Mouse (Mus musculus) cerebellum, postnatal 14 days (tissue): ENCODE measurements around the gene Fat3.

Experiments used
- DNase-seq, 2 experiments: peaks; one replicate each; pipeline ENCODE4 v3.0.0; 2021; ENCODE audit warnings: mixed read lengths in 2 of 2

Gene Fat3

GRCm38 (mm10) chr9:16307789-16308188 is 193.3 kb downstream of the Fat3 start:
- no peak for DNase-seq

GRCm38 (mm10) chr9:16306222-16306621 is 194.9 kb downstream of the Fat3 start:
- DNase-seq = no peak

- DNase-seq = no peak
Measured at GRCm38 (mm10) chr9:16305396-16306086, 195.5 kb downstream of the Fat3 start.

- DNase-seq = no peak
Measured at GRCm38 (mm10) chr9:16304949-16305348, 196.1 kb downstream of the Fat3 start.

GRCm38 (mm10) chr9:16302484-16302883 is 198.6 kb downstream of the Fat3 start:
- DNase-seq = no peak

GRCm38 (mm10) chr9:16297935-16298334 is 203.2 kb downstream of the Fat3 start:
- no peak for DNase-seq

GRCm38 (mm10) chr9:16293928-16294806 is 206.9 kb downstream of the Fat3 start:
- no peak for DNase-seq

- DNase-seq = no peak
Measured at GRCm38 (mm10) chr9:16292492-16292891, 208.6 kb downstream of the Fat3 start.

- no peak for DNase-seq
Measured at GRCm38 (mm10) chr9:16290911-16291310, 210.2 kb downstream of the Fat3 start.

- no peak for DNase-seq
Measured at GRCm38 (mm10) chr9:16283033-16283432, 218.1 kb downstream of the Fat3 start.

GRCm38 (mm10) chr9:16282291-16282804 is 218.7 kb downstream of the Fat3 start:
- DNase-seq = no peak

GRCm38 (mm10) chr9:16275589-16275988 is 225.5 kb downstream of the Fat3 start:
- no peak for DNase-seq

GRCm38 (mm10) chr9:16274130-16274529 is 227.0 kb downstream of the Fat3 start:
- DNase-seq = no peak

GRCm38 (mm10) chr9:16272810-16273209 is 228.3 kb downstream of the Fat3 start:
- no peak for DNase-seq

- DNase-seq = no peak
Measured at GRCm38 (mm10) chr9:16270768-16271114, 230.3 kb downstream of the Fat3 start.

- no peak for DNase-seq
Measured at GRCm38 (mm10) chr9:16270056-16270767, 230.9 kb downstream of the Fat3 start.

GRCm38 (mm10) chr9:16265519-16265918 is 235.6 kb downstream of the Fat3 start:
- DNase-seq = no peak

- no peak for DNase-seq
Measured at GRCm38 (mm10) chr9:16257241-16257840, 243.7 kb downstream of the Fat3 start.

- DNase-seq = no peak
Measured at GRCm38 (mm10) chr9:16256577-16257207, 244.4 kb downstream of the Fat3 start.

GRCm38 (mm10) chr9:16246741-16247140 is 254.3 kb downstream of the Fat3 start:
- no peak for DNase-seq

- no peak for DNase-seq
Measured at GRCm38 (mm10) chr9:16231575-16231974, 269.5 kb downstream of the Fat3 start.

GRCm38 (mm10) chr9:16228919-16229318 is 272.2 kb downstream of the Fat3 start:
- no peak for DNase-seq
